Mouse (Mus musculus): ENCODE data around the gene Raet1e. TPM values are rescaled to one million over a fixed set of nuclear protein-coding genes. Genes with fewer than 3 reads are reported as not detected.
"Not testable (repeated sequence)": the region's sequence is repeated elsewhere in the genome, so short reads cannot be mapped to it uniquely, and the experiment has no call there.

The Raet1e gene
- polyA plus RNA-seq, 1 experiment from 2014 or later = 0.71 TPM

DNA sequence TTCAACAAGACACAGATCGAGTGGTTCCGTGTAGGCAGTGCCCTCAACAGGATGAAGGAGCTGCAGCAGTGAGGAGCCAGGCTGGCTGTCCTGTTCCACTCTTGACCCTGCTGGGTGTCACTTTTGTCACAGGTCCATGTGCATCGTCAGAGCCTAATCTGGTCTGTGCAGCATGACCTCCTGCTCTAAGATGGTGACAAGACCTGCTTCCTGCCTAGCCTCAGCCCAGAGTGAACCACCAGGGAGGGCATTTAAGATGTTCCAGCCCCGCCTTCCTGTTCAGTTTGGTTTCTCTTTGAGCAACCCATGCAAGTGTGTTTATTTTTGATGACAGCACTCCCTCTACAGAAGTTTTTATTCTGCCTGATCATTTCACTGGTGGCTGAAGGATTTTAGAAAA lies 187.4 kb downstream of the Raet1e start:
- H3K27ac ChIP-seq (ENCODE audit: low read length); H3K9me3 ChIP-seq (ENCODE audit: control insufficient read depth, low read length); H3K4me1 ChIP-seq (replicated peaks; ENCODE audit: control insufficient read depth, insufficient read depth, low read length); ATAC-seq; H3K4me3 ChIP-seq (replicated peaks; ENCODE audit: low read length); H3K9ac ChIP-seq (replicated peaks; ENCODE audit: low read depth, low read length); H3K4me2 ChIP-seq (ENCODE audit: low read length); H3K27me3 ChIP-seq (replicated peaks; ENCODE audit: control insufficient read depth, insufficient read depth, low read length); H3K36me3 ChIP-seq (ENCODE audit: control insufficient read depth, insufficient read depth): not testable (repeated sequence)
- WGBS = 85% methylated on average over 4 of the region's 4 CpGs

DNA sequence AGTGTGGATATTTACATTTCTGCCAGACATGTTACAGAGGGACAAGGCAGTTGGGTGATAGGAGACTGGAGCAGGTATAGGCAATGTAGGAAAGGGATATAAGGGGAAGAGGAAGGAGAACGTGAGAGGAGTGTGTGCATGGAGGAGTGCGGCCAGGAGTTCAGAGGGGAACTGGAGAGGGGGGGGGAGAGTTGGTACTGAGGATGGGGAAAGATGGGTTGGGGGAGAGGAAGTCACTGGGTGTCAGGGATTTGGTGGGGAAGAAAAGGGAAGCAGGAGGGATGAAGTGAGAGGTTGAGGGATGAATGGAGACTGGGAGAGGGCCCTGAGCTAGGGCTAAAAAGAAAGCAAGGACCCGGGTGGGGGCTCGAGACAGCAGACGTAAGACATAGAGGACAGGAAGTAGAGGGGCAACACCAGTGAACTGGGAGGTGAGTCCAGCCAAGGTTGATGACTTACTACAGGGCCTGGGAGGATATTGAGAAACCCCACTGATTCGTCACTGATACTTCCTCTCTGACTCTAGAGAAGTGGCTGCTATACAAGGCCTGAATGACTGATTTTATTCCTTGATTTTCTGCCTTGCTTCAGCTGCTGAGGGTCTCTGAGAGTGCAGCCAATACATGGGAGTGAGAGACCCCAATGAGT lies 195.3 kb downstream of the Raet1e start:
- not testable (repeated sequence) for ATAC-seq
- WGBS = 85% methylated on average over 6 of the region's 6 CpGs

DNA sequence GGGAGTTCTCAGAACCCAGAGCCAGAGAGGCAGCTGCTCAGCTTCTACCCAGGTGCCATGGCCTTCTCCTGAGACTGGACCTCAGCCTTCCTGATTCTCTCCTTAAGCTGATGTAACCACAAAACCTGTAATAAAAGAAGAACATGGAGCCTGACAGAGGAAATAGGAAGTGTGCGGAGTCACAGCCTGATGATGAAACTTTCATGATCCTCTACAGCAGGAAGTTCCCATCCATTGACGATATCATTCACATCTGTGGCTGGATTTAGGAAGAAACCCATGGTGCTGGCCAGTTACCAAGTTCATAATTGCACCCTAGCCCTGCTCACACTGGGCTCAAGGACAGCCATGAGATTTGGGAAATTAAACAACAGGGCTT lies 195.8 kb downstream of the Raet1e start:
- not testable (repeated sequence) for H3K4me1 ChIP-seq (replicated peaks; ENCODE audit: control insufficient read depth, insufficient read depth, low read length); H3K4me2 ChIP-seq (ENCODE audit: low read length); H3K27me3 ChIP-seq (replicated peaks; ENCODE audit: control insufficient read depth, insufficient read depth, low read length); H3K27ac ChIP-seq (ENCODE audit: low read length); H3K36me3 ChIP-seq (ENCODE audit: control insufficient read depth, insufficient read depth); H3K4me3 ChIP-seq (replicated peaks; ENCODE audit: low read length); H3K9me3 ChIP-seq (ENCODE audit: control insufficient read depth, low read length); ATAC-seq; H3K9ac ChIP-seq (replicated peaks; ENCODE audit: low read depth, low read length)
- WGBS = 78% methylated on average over 2 of the region's 2 CpGs

More for the DNA sequence above, 195.3 kb downstream of the Raet1e start:
- not testable (repeated sequence) for H3K9me3 ChIP-seq (ENCODE audit: control insufficient read depth, low read length); H3K36me3 ChIP-seq (ENCODE audit: control insufficient read depth, insufficient read depth); H3K27ac ChIP-seq (ENCODE audit: low read length); H3K4me1 ChIP-seq (replicated peaks; ENCODE audit: control insufficient read depth, insufficient read depth, low read length); H3K9ac ChIP-seq (replicated peaks; ENCODE audit: low read depth, low read length); H3K27me3 ChIP-seq (replicated peaks; ENCODE audit: control insufficient read depth, insufficient read depth, low read length); H3K4me2 ChIP-seq (ENCODE audit: low read length); H3K4me3 ChIP-seq (replicated peaks; ENCODE audit: low read length)

DNA sequence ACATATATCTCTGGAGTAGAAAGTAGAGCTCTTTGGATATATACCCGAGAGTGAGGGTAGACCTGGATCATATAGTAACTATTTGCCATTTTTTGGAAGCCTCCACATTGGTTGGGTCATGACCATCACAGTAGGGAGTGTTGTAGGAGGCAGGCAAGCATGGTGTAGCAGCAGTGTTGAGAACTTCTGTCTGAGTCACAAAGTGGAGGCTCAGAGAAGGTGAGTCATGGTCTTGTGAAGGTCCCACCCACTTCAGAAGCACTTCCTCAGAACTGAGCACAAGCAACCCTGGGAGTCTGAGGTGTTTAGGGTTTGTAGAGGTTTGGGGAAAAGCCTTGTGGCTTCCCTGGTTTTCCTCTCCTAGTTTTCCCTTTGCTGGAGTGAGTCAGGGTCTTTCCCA lies 199.0 kb downstream of the Raet1e start:
- ATAC-seq; H3K4me2 ChIP-seq (ENCODE audit: low read length); H3K4me3 ChIP-seq (replicated peaks; ENCODE audit: low read length); H3K9ac ChIP-seq (replicated peaks; ENCODE audit: low read depth, low read length); H3K27me3 ChIP-seq (replicated peaks; ENCODE audit: control insufficient read depth, insufficient read depth, low read length); H3K9me3 ChIP-seq (ENCODE audit: control insufficient read depth, low read length); H3K4me1 ChIP-seq (replicated peaks; ENCODE audit: control insufficient read depth, insufficient read depth, low read length); H3K36me3 ChIP-seq (ENCODE audit: control insufficient read depth, insufficient read depth); H3K27ac ChIP-seq (ENCODE audit: low read length): not testable (repeated sequence)
- 78% methylated on average over 1 of the region's 1 CpGs for WGBS

DNA sequence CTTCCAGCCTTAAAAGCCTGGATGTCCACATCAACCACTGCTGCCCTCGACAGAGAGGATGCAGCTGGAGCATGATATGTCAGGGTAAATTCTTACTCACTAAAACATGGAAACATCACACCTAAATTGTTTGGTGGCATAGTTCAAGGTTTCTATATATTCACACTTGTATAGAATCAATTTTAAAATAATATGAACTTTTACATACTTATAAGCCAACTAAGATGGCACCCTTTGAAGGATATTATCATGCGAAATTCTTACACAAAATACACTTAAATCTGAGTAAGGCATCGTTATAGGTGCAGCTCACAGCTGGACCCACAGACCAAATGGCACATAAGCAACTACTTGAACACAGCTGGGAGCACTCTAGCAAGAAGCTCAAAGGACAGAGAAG lies 201.9 kb downstream of the Raet1e start, which contains the start of gene Raet1d:
Gene Raet1d, plus strand, starts transcription at position 301 of the 400 bp plus-strand sequence.
- not testable (repeated sequence) for H3K9ac ChIP-seq (replicated peaks; ENCODE audit: low read depth, low read length); H3K4me3 ChIP-seq (replicated peaks; ENCODE audit: low read length); H3K27me3 ChIP-seq (replicated peaks; ENCODE audit: control insufficient read depth, insufficient read depth, low read length); H3K4me2 ChIP-seq (ENCODE audit: low read length); H3K4me1 ChIP-seq (replicated peaks; ENCODE audit: control insufficient read depth, insufficient read depth, low read length); H3K36me3 ChIP-seq (ENCODE audit: control insufficient read depth, insufficient read depth); H3K27ac ChIP-seq (ENCODE audit: low read length); H3K9me3 ChIP-seq (ENCODE audit: control insufficient read depth, low read length); ATAC-seq
- WGBS = 79% methylated on average over 3 of the region's 3 CpGs

DNA sequence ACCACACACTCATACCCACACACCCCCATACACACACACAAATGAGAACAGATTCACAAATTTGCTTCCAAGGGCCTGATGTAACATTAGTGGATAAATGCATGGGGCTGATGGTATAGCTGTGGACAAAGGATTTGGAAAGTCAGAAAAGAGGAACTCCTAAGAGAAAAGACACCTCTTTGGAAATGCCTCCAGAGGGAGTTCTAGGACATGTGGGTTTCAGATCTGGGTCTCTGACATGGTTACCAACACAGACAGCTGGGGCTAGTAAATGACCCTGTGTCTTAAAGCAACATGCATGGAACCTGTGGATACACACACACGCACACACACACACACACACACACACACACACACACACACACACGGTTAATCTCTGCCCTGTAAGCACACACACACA lies 202.6 kb downstream of the Raet1e start:
- H3K9ac ChIP-seq (replicated peaks; ENCODE audit: low read depth, low read length); H3K27me3 ChIP-seq (replicated peaks; ENCODE audit: control insufficient read depth, insufficient read depth, low read length); H3K4me1 ChIP-seq (replicated peaks; ENCODE audit: control insufficient read depth, insufficient read depth, low read length); H3K27ac ChIP-seq (ENCODE audit: low read length); H3K9me3 ChIP-seq (ENCODE audit: control insufficient read depth, low read length); H3K36me3 ChIP-seq (ENCODE audit: control insufficient read depth, insufficient read depth); H3K4me2 ChIP-seq (ENCODE audit: low read length); H3K4me3 ChIP-seq (replicated peaks; ENCODE audit: low read length): not testable (repeated sequence)
- 0 out of 2 replicates have a peak, but pooled peaks have one; percentile 6 for ATAC-seq
- WGBS = 83% methylated on average over 1 of the region's 2 CpGs

DNA sequence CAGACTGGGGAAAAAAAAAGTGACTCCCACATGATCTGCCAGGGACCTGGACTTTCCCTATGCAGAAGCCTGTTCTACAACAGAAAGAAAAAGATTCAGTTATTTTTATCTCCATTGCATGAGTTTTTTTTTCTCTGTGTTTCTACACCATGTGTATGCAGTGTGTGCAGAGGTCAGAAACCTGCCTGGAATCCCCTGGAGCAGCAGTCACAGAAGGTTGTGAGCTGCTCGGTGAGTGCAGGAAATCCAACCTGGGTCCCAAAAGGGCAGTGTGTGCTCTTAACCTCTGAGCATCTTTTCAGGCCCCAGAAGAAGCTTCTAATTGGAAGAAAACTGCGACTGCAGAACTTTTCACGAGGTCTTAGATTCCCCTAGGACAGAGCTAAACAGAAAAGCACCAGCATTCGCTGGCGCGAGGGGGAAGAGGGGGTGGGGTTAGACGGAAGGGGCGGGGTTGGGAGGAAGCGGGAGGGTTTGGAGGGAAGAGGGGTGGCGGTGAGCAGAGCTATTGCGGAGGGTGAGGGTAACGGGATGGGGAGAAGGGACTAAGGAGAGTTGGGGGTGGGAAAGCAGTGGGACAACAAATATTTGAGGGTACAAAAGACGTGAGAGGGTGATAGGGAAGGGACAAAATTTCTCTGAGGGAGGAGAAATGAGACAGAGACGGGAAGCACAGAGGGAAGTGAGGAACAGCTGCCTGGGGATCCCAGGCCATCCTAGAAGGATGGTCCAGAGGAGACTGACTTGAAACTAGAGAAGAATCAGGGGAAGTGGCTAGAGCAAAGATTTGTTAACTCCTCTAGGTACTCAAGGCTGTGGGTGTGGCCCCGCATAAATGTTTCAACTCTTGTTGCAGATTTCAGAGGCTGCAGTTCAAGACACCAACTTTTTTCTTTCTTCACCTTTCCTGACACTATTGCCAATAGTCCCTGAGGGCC lies 203.3 kb downstream of the Raet1e start:
- WGBS = 0% methylated on average over 8 of the region's 15 CpGs
- not testable (repeated sequence) for H3K9me3 ChIP-seq (ENCODE audit: control insufficient read depth, low read length); H3K4me3 ChIP-seq (replicated peaks; ENCODE audit: low read length); H3K27ac ChIP-seq (ENCODE audit: low read length); H3K27me3 ChIP-seq (replicated peaks; ENCODE audit: control insufficient read depth, insufficient read depth, low read length); H3K36me3 ChIP-seq (ENCODE audit: control insufficient read depth, insufficient read depth); H3K4me1 ChIP-seq (replicated peaks; ENCODE audit: control insufficient read depth, insufficient read depth, low read length); H3K9ac ChIP-seq (replicated peaks; ENCODE audit: low read depth, low read length)
- peak; percentile 93 for ATAC-seq
- H3K4me2 ChIP-seq (ENCODE audit: low read length) = peak overlapping the region; percentile 39

DNA sequence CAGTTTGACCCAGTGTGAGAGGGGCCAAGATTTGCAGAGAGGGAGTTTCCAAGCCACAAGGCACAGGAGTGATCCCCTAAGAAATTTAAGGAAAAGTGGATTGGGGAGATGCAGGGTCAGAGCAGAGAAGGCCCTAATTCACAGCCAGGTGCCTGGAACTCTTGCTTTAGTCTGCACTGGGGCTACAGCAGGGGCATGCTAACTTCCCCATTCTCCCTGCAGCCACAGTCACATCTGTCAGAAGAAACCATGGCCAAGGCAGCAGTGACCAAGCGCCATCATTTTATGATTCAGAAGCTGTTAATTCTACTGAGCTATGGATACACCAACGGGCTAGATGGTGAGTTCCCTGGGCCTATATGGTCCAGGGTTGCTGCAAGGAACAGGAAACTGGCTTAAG lies 204.1 kb downstream of the Raet1e start:
- not testable (repeated sequence) for H3K36me3 ChIP-seq (ENCODE audit: control insufficient read depth, insufficient read depth); H3K9ac ChIP-seq (replicated peaks; ENCODE audit: low read depth, low read length); H3K4me3 ChIP-seq (replicated peaks; ENCODE audit: low read length); H3K9me3 ChIP-seq (ENCODE audit: control insufficient read depth, low read length); H3K27me3 ChIP-seq (replicated peaks; ENCODE audit: control insufficient read depth, insufficient read depth, low read length); H3K4me1 ChIP-seq (replicated peaks; ENCODE audit: control insufficient read depth, insufficient read depth, low read length); ATAC-seq; H3K4me2 ChIP-seq (ENCODE audit: low read length); H3K27ac ChIP-seq (ENCODE audit: low read length)
- whole genome bisulfite sequencing = 86% methylated on average over 2 of the region's 2 CpGs

DNA sequence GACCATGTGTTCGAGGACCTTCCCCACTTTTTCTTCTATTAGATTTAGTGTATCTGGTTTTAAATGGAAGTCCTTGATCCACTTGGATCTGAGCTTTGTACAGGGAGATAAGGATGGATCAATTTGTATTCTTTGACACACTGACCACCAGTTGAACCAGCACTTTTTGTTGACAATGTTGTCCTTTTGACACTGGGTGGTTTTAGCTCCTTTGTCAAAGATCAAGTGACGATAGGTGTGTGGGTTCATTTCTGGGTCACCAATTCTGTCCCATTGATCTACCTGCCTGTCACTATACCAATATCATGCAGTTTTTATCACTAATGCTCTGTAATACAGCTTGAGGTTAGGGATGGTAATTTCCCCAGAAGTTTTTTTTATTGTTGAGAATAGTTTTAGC lies 206.5 kb downstream of the Raet1e start:
- ATAC-seq; H3K4me2 ChIP-seq (ENCODE audit: low read length); H3K36me3 ChIP-seq (ENCODE audit: control insufficient read depth, insufficient read depth); H3K4me3 ChIP-seq (replicated peaks; ENCODE audit: low read length); H3K9me3 ChIP-seq (ENCODE audit: control insufficient read depth, low read length); H3K4me1 ChIP-seq (replicated peaks; ENCODE audit: control insufficient read depth, insufficient read depth, low read length); H3K27ac ChIP-seq (ENCODE audit: low read length); H3K27me3 ChIP-seq (replicated peaks; ENCODE audit: control insufficient read depth, insufficient read depth, low read length); H3K9ac ChIP-seq (replicated peaks; ENCODE audit: low read depth, low read length): not testable (repeated sequence)
- 96% methylated on average over 2 of the region's 2 CpGs for WGBS
